Mouse (Mus musculus): ENCODE measurements at regions not wholly inside any gene's neighbourhood (a gene's known extent, or its start where the extent isn't known, plus 50 kb on each side); places are given as distances from the start of the nearest gene placed in this dataset.

DNA sequence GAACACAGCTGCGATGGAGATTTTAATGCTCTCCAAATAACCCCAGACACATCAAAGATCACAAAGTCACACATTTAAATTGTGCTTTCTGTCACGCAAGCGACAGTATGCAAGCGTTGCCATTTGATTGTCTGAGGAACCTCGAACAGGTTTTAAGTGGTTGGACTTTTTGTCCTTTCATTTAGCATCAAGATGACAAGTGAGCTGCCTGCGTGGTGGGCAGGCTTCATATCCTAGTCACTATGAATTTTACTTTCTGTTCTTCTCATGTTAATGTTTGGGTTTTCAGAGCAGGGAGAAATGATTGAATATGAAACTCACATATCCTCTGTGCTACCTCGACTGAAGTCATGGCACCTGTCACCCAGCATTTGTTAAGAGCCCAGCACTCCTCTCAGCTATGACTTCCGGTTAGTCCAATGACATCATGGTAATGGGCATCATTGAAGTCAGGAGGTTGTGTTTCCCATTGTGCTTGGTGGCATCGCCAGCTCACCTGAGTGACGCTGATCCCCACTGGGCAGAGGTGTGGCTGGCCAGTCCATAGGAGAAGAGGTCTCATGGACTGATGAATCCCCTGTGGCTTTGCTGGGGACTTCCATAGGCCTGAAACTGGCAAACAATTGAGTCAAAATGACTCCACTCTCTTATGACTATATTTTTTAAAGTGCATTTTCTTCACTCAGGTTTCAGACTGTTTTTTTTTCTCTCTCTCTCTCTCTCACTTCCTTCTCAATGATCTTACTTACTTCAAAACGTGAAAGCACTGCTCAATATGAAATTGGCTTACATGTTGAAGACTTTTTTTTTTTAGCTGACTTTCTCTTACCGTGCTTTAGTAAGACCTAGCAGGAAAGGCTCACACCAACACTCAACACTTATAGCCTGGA lies 209.1 kb upstream of the Id2 start:
- Histone ChIP-seq H3K9me3 (ENCODE audit: low read length) (no peaks in the 10 kb centered on the region), H3K4me3 (replicated peaks; ENCODE audit: low read length) (no peak overlapping the region), H3K36me3 (ENCODE audit: insufficient read depth, low read length) (no peaks in the 10 kb centered on the region), H3K27me3 (ENCODE audit: insufficient read depth, low read length) (0 out of 2 replicates have a peak, but pooled peaks cover 4% of the 10 kb centered on the region), H3K4me1 (replicated peaks; ENCODE audit: low read depth, low read length) (peaks cover 7% of the 10 kb centered on the region)
- TF ChIP-seq NANOG (IDR thresholded peaks at IDR 0.05; ENCODE audit: borderline replicate concordance, low read length) (no peak), CTCF (conservative IDR thresholded peaks at IDR 0.05; ENCODE audit: low read length) (no peak), POU5F1 (IDR thresholded peaks at IDR 0.05; ENCODE audit: borderline replicate concordance, low read length) (no peak)

- Histone ChIP-seq H3K9me3 (ENCODE audit: low read length) (no peaks in the 10 kb centered on the region), H3K27me3 (ENCODE audit: insufficient read depth, low read length) (0 out of 2 replicates have a peak, but pooled peaks cover 4% of the 10 kb centered on the region), H3K4me3 (replicated peaks; ENCODE audit: low read length) (no peak overlapping the region), H3K4me1 (replicated peaks; ENCODE audit: low read depth, low read length) (peaks cover 5% of the 10 kb centered on the region), H3K36me3 (ENCODE audit: insufficient read depth, low read length) (no peaks in the 10 kb centered on the region)
- TF ChIP-seq POU5F1 (IDR thresholded peaks at IDR 0.05; ENCODE audit: borderline replicate concordance, low read length) (no peak), NANOG (IDR thresholded peaks at IDR 0.05; ENCODE audit: borderline replicate concordance, low read length) (no peak), CTCF (conservative IDR thresholded peaks at IDR 0.05; ENCODE audit: low read length) (no peak)
Measured at GRCm38 (mm10) chr12:25304820-25305511, 208.0 kb upstream of the Id2 start.

DNA sequence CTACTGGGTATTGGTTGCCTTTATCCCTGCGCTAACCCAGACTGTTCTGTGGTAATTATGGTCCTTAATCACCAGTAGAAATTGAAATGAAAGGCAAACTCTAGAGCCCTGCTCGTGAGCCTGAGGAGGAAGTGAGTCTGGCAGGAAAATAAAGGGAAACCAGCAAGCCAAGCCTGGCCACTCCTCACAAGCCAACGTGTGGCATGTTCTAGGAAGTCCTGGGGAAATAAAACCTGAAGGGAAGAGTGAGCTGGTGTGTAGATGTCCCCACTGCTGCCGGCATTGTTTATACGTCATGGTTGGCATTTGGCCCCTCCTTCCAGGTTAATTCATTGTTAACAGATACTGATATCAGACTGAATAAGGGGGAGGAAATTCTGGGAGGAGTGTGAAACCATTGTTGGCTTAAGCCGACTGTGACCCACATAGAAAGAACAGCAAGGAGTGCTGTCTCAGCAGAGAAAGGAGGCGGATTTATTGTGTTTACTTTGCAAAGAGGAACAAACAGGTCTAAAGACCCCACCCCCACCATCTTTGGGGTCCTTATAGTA lies 206.6 kb upstream of the Id2 start:
- H3K4me1 ChIP-seq (replicated peaks; ENCODE audit: low read depth, low read length), result peaks cover 5% of the 10 kb centered on the region
- no peak for TF ChIP-seq NANOG (IDR thresholded peaks at IDR 0.05; ENCODE audit: borderline replicate concordance, low read length)
- TF ChIP-seq POU5F1 (IDR thresholded peaks at IDR 0.05; ENCODE audit: borderline replicate concordance, low read length), result no peak
- no peak for TF ChIP-seq CTCF (conservative IDR thresholded peaks at IDR 0.05; ENCODE audit: low read length)
- no peaks in the 10 kb centered on the region for H3K9me3 ChIP-seq (ENCODE audit: low read length)
- 0 out of 2 replicates have a peak, but pooled peaks cover 4% of the 10 kb centered on the region for H3K27me3 ChIP-seq (ENCODE audit: insufficient read depth, low read length)
- no peaks in the 10 kb centered on the region for H3K36me3 ChIP-seq (ENCODE audit: insufficient read depth, low read length)
- no peak overlapping the region for H3K4me3 ChIP-seq (replicated peaks; ENCODE audit: low read length)

DNA sequence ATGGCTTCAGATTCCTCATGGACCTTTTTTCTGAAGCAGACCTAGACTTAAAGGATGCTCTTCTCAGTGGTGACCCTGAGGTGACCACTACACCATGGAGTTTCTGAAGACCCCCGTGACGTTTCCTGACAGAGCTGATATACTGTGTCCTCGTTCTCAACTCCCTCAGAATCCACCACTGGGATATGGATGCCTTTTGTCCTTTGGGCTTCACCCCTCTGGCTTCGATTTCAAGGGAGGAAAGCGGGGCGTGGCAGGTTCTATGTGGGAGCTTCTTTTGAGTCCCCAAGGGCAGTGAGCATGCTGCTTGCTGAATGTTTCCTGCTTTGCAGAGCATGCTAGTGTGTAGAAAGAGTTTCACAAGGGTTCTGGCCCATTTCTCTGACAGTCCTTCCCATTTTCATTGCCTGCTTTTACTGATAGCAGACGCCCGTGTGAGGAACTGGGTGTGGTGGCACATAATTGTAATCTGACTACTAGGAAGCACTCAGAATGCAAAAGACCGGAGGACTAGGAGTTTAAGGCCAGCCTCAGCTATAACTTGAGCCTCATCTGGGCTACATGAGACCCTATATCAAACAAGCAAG lies 204.0 kb upstream of the Id2 start:
- Histone ChIP-seq H3K4me3 (replicated peaks; ENCODE audit: low read length) (no peak overlapping the region), H3K9me3 (ENCODE audit: low read length) (no peaks in the 10 kb centered on the region), H3K27me3 (ENCODE audit: insufficient read depth, low read length) (0 out of 2 replicates have a peak, but pooled peaks cover 4% of the 10 kb centered on the region), H3K4me1 (replicated peaks; ENCODE audit: low read depth, low read length) (peaks cover 5% of the 10 kb centered on the region), H3K36me3 (ENCODE audit: insufficient read depth, low read length) (no peaks in the 10 kb centered on the region)
- TF ChIP-seq NANOG (IDR thresholded peaks at IDR 0.05; ENCODE audit: borderline replicate concordance, low read length), result no peak
- TF ChIP-seq POU5F1 (IDR thresholded peaks at IDR 0.05; ENCODE audit: borderline replicate concordance, low read length), result no peak

DNA sequence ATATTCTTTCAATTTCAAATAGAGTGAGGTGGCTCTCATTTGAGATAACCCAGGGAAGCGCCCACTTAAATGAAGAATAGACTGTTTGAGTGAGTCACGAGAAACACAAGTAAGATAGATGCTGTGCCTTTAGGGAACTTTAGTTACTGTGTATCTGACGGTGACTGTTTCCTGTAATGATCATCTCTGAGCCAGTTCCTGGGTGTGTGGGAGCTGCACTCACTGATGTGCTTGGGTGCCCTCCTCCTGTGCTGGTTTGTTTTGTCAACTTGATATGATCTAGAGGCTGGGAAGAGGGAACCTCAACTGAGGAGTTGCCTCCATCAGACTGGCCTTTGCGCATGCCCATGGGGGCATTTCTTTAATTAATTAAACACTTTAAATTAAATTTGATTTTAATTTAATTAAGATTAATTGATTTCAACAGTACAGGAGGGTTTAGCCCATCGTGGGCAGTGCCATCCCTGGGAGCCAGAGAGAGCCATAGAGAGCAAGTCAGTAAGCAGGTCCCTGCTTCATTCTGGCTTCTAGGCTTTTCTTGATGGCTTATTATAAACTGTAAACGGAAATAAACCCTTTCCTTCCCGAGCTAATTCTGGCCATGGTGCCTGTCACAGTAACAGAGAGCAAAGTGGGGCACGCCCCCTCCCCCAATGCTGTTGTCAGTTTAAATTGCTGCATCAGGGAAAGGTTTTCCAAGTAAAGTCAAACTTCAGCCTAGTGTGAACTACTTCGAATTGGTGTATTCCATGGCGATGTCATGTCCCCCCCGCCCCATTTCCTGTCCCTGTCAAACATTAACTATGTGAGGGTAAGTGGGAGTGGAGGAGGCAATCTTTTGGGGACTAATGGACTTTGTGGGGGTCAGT lies 202.9 kb upstream of the Id2 start:
- Histone ChIP-seq H3K4me3 (replicated peaks; ENCODE audit: low read length) (no peak overlapping the region), H3K4me1 (replicated peaks; ENCODE audit: low read depth, low read length) (peaks cover 5% of the 10 kb centered on the region), H3K27me3 (ENCODE audit: insufficient read depth, low read length) (0 out of 2 replicates have a peak, but pooled peaks cover 1% of the 10 kb centered on the region), H3K36me3 (ENCODE audit: insufficient read depth, low read length) (no peaks in the 10 kb centered on the region), H3K9me3 (ENCODE audit: low read length) (no peaks in the 10 kb centered on the region)
- no peak for TF ChIP-seq POU5F1 (IDR thresholded peaks at IDR 0.05; ENCODE audit: borderline replicate concordance, low read length)
- no peak for TF ChIP-seq NANOG (IDR thresholded peaks at IDR 0.05; ENCODE audit: borderline replicate concordance, low read length)
- no peak for TF ChIP-seq CTCF (conservative IDR thresholded peaks at IDR 0.05; ENCODE audit: low read length)

DNA sequence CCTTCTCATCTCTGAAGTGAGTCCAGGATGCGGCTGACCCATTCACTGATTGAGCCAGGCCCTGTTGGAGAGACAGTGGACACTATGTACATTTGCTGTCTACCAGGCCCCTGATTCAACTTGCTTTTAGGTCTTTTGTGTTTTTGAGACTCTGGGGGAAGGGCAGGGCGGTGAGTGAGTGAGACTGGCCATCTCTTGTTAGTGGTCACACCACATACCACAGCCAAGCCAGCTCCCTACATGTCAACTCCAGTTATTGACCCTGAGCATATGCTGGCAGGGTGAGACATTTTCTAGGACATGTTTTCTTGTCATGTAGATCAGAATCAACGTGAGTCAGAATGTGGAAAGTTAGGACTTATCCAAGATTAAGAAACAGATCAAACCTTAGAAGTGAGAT lies 201.8 kb upstream of the Id2 start:
- Histone ChIP-seq H3K4me1 (replicated peaks; ENCODE audit: low read depth, low read length) (peaks cover 5% of the 10 kb centered on the region), H3K9me3 (ENCODE audit: low read length) (no peaks in the 10 kb centered on the region), H3K36me3 (ENCODE audit: insufficient read depth, low read length) (no peaks in the 10 kb centered on the region), H3K27me3 (ENCODE audit: insufficient read depth, low read length) (no peaks in the 10 kb centered on the region), H3K4me3 (replicated peaks; ENCODE audit: low read length) (no peak overlapping the region)
- no peak for TF ChIP-seq POU5F1 (IDR thresholded peaks at IDR 0.05; ENCODE audit: borderline replicate concordance, low read length)
- no peak for TF ChIP-seq CTCF (conservative IDR thresholded peaks at IDR 0.05; ENCODE audit: low read length)
- no peak for TF ChIP-seq NANOG (IDR thresholded peaks at IDR 0.05; ENCODE audit: borderline replicate concordance, low read length)

- H3K27me3 ChIP-seq (ENCODE audit: insufficient read depth, low read length), result no peaks in the 10 kb centered on the region
Measured at GRCm38 (mm10) chr12:25297960-25298359, 201.0 kb upstream of the Id2 start.

More at GRCm38 (mm10) chr12:25297960-25298359, 201.0 kb upstream of the Id2 start:
- TF ChIP-seq NANOG (IDR thresholded peaks at IDR 0.05; ENCODE audit: borderline replicate concordance, low read length) (no peak), CTCF (conservative IDR thresholded peaks at IDR 0.05; ENCODE audit: low read length) (no peak), POU5F1 (IDR thresholded peaks at IDR 0.05; ENCODE audit: borderline replicate concordance, low read length) (no peak)
- H3K4me1 ChIP-seq (replicated peaks; ENCODE audit: low read depth, low read length), result peaks cover 5% of the 10 kb centered on the region
- no peaks in the 10 kb centered on the region for H3K36me3 ChIP-seq (ENCODE audit: insufficient read depth, low read length)
- H3K4me3 ChIP-seq (replicated peaks; ENCODE audit: low read length), result no peak overlapping the region
- no peaks in the 10 kb centered on the region for H3K9me3 ChIP-seq (ENCODE audit: low read length)
